Mouse (Mus musculus) embryo, embryonic 10.5 days (tissue): ENCODE data around the gene Ldlr.
"Not testable (repeated sequence)": the region's sequence is repeated elsewhere in the genome, so short reads cannot be mapped to it uniquely, and the experiment has no call there.

ENCODE experiments used
- DNase-seq: peaks from one replicate; pipeline ENCODE4 v3.0.0-alpha.2; 2015; ENCODE audit warnings: low spot score

Gene Ldlr

GRCm38 (mm10) chr9:21723377-21724146 lies at the start of gene Ldlr:
Gene Ldlr (plus strand): TSS chr9:21723483.
- DNase-seq: peak; percentile 97

- no peak for DNase-seq
Observed at GRCm38 (mm10) chr9:21677706-21678105, 45.6 kb upstream of the Ldlr start.

DNA sequence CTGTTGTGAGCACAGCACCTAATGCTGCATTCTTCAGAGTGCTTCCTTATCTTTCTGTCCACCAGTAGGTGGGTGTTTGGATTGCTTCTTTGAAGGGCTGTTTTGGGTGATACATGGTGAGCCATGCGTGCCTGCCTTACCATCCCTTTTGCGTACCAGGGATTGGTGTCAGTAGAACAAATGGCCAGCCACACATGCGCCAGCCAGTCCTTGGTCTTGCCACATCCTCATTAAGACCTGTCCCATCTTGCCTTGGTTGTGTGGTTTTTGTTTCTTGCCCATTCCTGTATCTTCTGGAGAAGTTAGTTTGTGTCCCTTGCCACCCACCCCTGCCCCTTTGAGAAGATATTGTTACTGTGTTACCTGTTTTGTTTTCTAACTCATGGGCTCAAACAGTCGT lies 42.8 kb upstream of the Ldlr start:
- DNase-seq: no peak

DNA sequence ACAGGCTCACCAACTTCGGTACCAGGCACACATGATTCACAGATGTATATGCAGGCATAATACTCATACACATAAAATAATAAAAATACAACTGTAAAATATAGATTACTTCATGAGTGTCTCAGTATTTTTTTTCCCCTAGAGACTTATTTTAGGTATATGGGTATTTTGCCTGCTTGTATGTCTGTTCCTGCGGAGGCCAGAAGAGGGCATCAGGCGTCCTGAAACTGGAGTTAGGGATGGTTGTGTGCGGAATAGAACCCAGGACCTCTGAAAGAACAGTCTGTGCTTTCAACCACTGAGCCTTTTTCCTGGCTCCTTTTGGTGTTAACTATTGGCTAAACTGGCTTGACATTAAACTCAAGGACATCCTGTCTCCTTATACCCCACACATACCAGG lies 40.5 kb upstream of the Ldlr start:
- DNase-seq: peak; percentile 15

DNA sequence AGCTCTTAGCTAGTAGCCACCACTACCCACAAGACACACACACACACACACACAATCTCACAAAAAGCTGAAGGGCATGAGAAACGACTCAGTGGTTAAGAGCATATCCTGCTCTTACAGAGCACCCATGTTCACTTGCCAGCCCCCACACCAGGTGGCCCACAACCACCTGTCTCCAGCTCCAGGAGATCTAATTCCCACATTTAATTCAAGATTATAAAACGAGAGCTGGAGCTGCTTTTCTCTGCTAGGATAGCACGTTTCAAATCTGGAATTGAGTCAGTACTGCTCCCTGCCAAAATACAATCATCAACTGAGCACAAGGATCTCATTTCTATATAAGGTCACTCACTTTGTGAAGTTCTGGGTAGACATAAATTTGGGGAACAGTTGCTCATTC lies 39.4 kb upstream of the Ldlr start:
- no peak for DNase-seq

GRCm38 (mm10) chr9:21688554-21688953 lies 34.7 kb upstream of the Ldlr start:
- no peak for DNase-seq

GRCm38 (mm10) chr9:21690031-21690430 lies 33.3 kb upstream of the Ldlr start:
- no peak for DNase-seq

DNA sequence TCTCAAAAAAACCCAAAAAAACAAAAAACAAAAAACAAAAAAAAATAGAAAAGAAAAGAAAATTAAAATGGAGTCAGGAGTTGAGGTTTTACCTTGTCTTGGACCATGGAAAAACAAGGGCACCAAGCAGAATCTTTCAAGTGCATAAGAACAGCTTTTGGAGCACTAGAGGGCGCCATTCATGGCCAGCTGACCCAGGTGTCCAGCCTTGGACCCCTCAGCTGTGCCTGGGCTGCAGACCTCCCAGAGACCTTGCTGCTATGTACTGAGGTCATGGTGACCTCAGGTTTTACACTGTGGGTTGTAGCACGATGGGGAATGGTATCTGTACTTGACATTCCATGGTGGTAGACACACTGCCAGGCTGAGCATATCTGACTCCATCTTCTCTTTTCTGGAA lies 31.4 kb upstream of the Ldlr start:
- DNase-seq: peak; percentile 70

- no peak for DNase-seq
Observed at GRCm38 (mm10) chr9:21692491-21692890, 30.8 kb upstream of the Ldlr start.

- DNase-seq: no peak
Observed at GRCm38 (mm10) chr9:21694071-21694470, 29.2 kb upstream of the Ldlr start.

DNA sequence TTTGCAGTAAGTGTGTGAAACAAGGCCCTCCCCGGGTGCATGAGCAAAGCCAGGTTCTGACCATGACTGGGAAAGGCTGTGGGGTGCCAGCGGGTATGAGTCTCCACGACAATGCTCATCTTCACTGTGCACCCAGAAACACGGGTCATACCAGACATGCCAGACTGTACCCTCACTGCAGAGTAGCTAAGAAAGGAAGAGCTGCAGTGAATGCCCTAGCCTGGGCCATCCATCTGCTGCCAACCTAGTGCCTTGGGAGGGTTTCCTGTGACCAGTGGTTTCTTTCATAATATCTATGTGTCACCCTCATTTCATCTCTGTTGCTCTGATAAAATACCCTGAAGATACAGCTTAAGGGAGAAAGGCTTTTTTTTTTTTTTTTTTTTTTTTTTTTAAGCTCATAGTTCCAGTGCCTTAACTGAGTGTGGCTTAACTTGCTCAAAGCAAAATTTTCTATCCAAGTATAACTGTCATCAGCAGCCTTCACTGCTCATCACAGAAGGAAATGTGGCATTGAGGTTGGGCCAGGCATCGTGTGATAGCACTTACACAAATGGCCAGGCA lies 28.0 kb upstream of the Ldlr start:
- DNase-seq: no peak

DNA sequence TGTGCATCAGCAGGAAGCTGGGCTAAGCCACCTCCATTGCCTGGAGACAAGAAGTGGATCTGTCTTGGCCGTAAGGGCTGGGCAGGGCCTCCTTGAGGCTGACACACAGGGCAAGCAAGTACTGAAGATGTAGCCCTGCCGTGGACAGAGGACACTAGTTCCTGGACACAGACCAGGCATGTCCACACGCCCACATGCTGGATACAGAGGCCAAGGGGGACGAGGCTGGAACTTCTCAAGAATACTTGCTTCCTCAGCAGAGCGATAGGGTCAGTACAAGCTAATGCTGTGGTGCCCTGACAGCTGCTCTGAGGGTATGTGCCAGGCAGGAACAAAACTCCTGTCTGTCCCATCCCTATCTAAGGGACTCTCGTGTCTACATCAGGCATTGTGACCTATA lies 26.2 kb upstream of the Ldlr start:
- DNase-seq: no peak

GRCm38 (mm10) chr9:21699280-21699679 lies 24.0 kb upstream of the Ldlr start:
- DNase-seq: not testable (repeated sequence)

DNA sequence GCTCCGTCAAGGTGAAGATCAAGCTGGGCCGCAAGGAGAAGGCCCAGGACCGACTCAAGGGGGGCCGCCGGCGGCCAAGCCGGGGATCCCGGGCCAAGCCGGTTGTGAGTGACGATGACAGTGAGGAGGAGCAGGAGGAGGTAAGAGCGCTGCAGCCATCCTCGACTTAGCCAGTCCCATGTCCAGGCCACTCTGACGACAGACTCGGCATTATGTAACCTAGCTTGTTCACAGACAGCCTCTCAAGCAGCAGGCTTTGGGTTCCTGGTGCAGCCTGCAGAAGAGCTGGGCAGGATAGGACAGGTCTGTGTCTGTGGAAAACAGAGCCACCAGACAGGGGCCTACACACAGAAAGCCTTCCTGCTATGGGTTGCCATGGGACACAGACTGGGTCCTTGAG lies 22.2 kb upstream of the Ldlr start:
- no peak for DNase-seq

- DNase-seq: no peak
Observed at GRCm38 (mm10) chr9:21703494-21703893, 19.8 kb upstream of the Ldlr start.

DNA sequence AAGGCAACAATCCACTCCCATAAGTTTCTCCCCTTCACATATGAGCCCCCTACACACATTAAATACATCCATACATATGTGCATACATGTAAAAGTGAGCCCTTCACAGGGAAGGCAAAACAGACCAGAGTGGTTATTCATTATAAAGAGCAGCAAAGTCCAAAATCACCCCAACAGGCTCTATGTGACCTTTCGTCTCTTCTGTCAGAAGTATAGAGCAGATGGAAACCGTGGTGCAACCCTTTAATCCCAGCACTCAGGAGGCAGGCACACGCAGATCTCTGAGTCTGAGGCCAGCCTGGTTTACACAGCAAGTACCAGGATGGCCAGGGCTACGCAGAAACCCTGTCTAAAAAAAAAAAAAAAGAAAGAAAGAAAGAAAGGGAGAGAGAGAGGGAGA lies 17.2 kb upstream of the Ldlr start:
- no peak for DNase-seq

GRCm38 (mm10) chr9:21706586-21707265 lies 16.6 kb upstream of the Ldlr start:
- DNase-seq: no peak

- DNase-seq: no peak
Observed at GRCm38 (mm10) chr9:21709340-21709739, 13.9 kb upstream of the Ldlr start.

DNA sequence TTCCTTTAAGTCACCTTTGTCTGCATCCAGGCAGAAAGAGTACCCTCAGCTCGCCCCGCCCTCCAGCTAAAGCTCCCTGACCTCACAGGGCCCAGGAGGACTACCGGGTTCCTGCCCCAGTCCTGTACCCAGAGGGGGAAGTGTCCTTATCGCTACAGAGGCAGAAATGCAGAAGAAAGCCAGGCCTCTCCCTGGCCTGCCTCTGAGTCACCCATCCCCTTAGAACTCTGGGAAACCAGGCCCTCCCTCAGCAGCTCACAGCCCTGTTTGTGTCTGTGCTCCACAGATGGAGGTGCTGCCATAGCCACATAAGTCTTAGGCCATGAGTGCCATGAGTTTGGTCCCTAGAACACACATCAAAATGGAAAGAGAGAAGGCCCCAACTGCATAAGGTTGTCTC lies 8.0 kb upstream of the Ldlr start:
- DNase-seq: no peak

GRCm38 (mm10) chr9:21717015-21717414 lies 6.3 kb upstream of the Ldlr start:
- no peak for DNase-seq

GRCm38 (mm10) chr9:21721036-21721435 lies 2.2 kb upstream of the Ldlr start:
- no peak for DNase-seq

DNA sequence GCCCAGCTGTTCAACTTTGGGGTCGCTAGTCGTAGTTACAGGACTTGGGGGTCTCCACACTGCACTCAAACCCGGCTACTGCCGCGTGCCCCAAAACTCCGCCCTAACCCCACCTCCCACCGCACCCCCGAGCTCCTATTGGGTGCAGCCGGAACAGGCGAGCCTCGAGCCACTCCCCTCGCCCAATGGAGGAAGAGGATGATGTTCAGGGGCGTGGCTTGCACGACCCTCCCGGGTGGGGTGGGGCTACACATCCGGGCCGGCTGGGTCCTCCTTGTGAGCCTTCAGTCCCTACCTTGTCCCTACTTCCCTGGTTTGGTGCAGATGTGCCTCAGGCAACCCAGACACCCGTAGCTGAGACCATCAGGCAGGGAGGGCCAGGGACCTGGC lies 859 bp downstream of the Ldlr start:
- peak; percentile 99 for DNase-seq
